Mouse (Mus musculus) frontal cortex, postnatal 10 days (tissue): ENCODE data around the gene Ryr1.

Experiments
- DNase-seq, 2 experiments: peaks; one replicate each; pipeline ENCODE4 v3.0.0; 2022; ENCODE audit warnings: low spot score in 2 of 2, mixed read lengths in 1 of 2

Ryr1 gene

GRCm38 (mm10) chr7:29124970-29125369 lies at the start of gene Ryr1:
Gene Ryr1 (minus strand): TSS chr7:29125179.
- no peak for DNase-seq

- no peak for DNase-seq
Observed at GRCm38 (mm10) chr7:29172390-29173016, 47.5 kb upstream of the Ryr1 start.

GRCm38 (mm10) chr7:29171562-29172097 lies 46.7 kb upstream of the Ryr1 start:
- DNase-seq, result no peak

GRCm38 (mm10) chr7:29170755-29171561 lies 46.0 kb upstream of the Ryr1 start:
- no peak for DNase-seq

GRCm38 (mm10) chr7:29170066-29170754 lies 45.2 kb upstream of the Ryr1 start, which contains the start of the genes Ggn and Spred3:
Gene Ggn (plus strand): TSS chr7:29170210.
Gene Spred3 (minus strand): TSS chr7:29170411.
- peak; percentile 62 to 67 for DNase-seq

- DNase-seq, result peak; percentile 84 to 85
Observed at GRCm38 (mm10) chr7:29169231-29170065, 44.5 kb upstream of the Ryr1 start.

- DNase-seq, result peak; percentile 60 to 62
Observed at GRCm38 (mm10) chr7:29168791-29169230, 43.8 kb upstream of the Ryr1 start.

GRCm38 (mm10) chr7:29168121-29168695 lies 43.2 kb upstream of the Ryr1 start:
- no peak for DNase-seq

- no peak for DNase-seq
Observed at GRCm38 (mm10) chr7:29167656-29168055, 42.7 kb upstream of the Ryr1 start.

- no peak for DNase-seq
Observed at GRCm38 (mm10) chr7:29162750-29163525, 38.0 kb upstream of the Ryr1 start.

- no peak for DNase-seq
Observed at GRCm38 (mm10) chr7:29162294-29162693, 37.3 kb upstream of the Ryr1 start.

- no peak for DNase-seq
Observed at GRCm38 (mm10) chr7:29158264-29158663, 33.3 kb upstream of the Ryr1 start.

- peak; percentile 77 to 83 for DNase-seq
Observed at GRCm38 (mm10) chr7:29155838-29156782, 31.1 kb upstream of the Ryr1 start, which contains the start of gene Fam98c. Gene Fam98c (minus strand): TSS chr7:29156234.

GRCm38 (mm10) chr7:29155196-29155837 lies 30.3 kb upstream of the Ryr1 start:
- peak; percentile 84 to 88 for DNase-seq

- no peak for DNase-seq
Observed at GRCm38 (mm10) chr7:29154018-29154720, 29.2 kb upstream of the Ryr1 start.

GRCm38 (mm10) chr7:29151486-29151885 lies 26.5 kb upstream of the Ryr1 start:
- no peak for DNase-seq

- no peak for DNase-seq
Observed at GRCm38 (mm10) chr7:29148771-29149170, 23.8 kb upstream of the Ryr1 start.
